Mouse (Mus musculus): Measurements from ENCODE around the gene Gm14435.
"Not testable (repeated sequence)": the region's sequence is repeated elsewhere in the genome, so short reads cannot be mapped to it uniquely, and the experiment has no call there.

Gm14435 gene

GRCm38 (mm10) chr2:176423294-176423693, at the start of gene Gm14435:
Gene Gm14435, plus strand, starts transcription at chr2:176423594.
- not testable (repeated sequence) for H3K36me3 ChIP-seq (ENCODE audit: insufficient read depth, low read length); H3K4me3 ChIP-seq (replicated peaks; ENCODE audit: low read length); H3K27me3 ChIP-seq (ENCODE audit: insufficient read depth, low read length); H3K4me1 ChIP-seq (replicated peaks; ENCODE audit: low read depth, low read length); H3K9me3 ChIP-seq (ENCODE audit: low read length)

Data from E14TG2a.4 (cell line).